Mouse (Mus musculus) small intestine, adult 2 months (tissue): ENCODE results near the gene Nckap5.

Source experiments
- CTCF ChIP-seq: fragments of 200-500 bp; IDR thresholded peaks from 2 replicates; pipeline ENCODE4 v1.5.1; 2012; ENCODE audit warnings: low read depth, mild to moderate bottlenecking, control low read depth, inconsistent platforms, low read length, moderate library complexity, mixed read lengths; ENCODE audit not compliant: insufficient replicate concordance, insufficient read length; ENCODE audit errors: extremely low read depth
- POLR2A ChIP-seq: fragments of 200-500 bp; IDR thresholded peaks from 2 replicates; pipeline ENCODE4 v1.6.1; 2012; ENCODE audit warnings: low read depth, mild to moderate bottlenecking, control low read depth, inconsistent platforms, low read length, moderate library complexity

DNA sequence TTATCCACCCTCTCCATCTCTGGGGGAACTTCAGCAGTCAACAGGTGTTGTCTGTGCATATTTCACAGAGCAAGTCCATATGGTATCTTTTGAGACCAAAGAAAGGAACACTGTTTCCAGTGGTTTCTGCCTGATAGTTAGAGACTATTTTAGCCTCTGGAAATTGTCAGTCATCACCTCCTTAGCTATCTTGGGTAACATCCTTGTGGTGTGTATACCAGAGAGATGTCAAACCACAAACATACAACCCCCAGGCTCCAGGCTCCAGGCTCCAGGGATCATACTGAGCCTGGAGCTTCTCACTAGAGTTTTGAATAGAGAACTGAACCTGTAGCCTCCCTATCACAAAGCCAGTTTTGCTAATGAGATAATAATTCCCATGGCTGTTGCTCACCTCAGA lies 252.4 kb downstream of the Nckap5 start:
- no peak for TF ChIP-seq CTCF
- no peak for TF ChIP-seq POLR2A
